In genomic region chr16:13448051-13448705, GRCm38 (mm10) we compare ENCODE assay signal across 8 mouse cellular contexts.
A peak's percentile ranks its signal among the peaks of the same experiment; 100 is the strongest.
DNase-seq lines count a peak whose midpoint lies in the region; ATAC-seq and TF ChIP-seq lines count a peak whose summit lies in the region.

No protein-coding gene starts in this region.

- H3K9me3 ChIP-seq in hindbrain, embryonic 13.5 days: no peaks in the 10 kb centered on the region
- no peaks in the 10 kb centered on the region for H3K9me3 ChIP-seq in liver, embryonic 13.5 days (replicated peaks)
- no peaks in the 10 kb centered on the region for H3K9me3 ChIP-seq in neural tube, embryonic 13.5 days

- H3K27ac ChIP-seq in left cerebral cortex, adult 2 months: peak overlapping the region; percentile 75
- H3K27ac ChIP-seq in hindbrain, embryonic 13.5 days: no peak overlapping the region
- H3K27ac ChIP-seq in liver, embryonic 13.5 days: peak overlapping the region; percentile 53
- no peak overlapping the region for H3K27ac ChIP-seq in neural tube, embryonic 13.5 days (replicated peaks)

- peak overlapping the region; percentile 78 for H3K4me3 ChIP-seq in left cerebral cortex, adult 2 months
- peak overlapping the region; percentile 71 for H3K4me3 ChIP-seq in hindbrain, embryonic 13.5 days
- H3K4me3 ChIP-seq in liver, embryonic 13.5 days (replicated peaks): peak overlapping the region; percentile 73
- peak overlapping the region; percentile 75 for H3K4me3 ChIP-seq in neural tube, embryonic 13.5 days

- under 1% methylated on average over 50 of the region's 52 CpGs for WGBS in hindbrain, embryonic 13.5 days
- WGBS in liver, embryonic 13.5 days (ENCODE audit: insufficient replicate concordance): under 1% methylated on average over 47 of the region's 52 CpGs
- under 1% methylated on average over 49 of the region's 52 CpGs for WGBS in neural tube, embryonic 13.5 days

- intact Hi-C loops in left cerebral cortex, adult 2 months (cut with DNase I): loop anchor here (5.0 kb wide), 4 partner anchors 69 to 179 kb away; no protein-coding TSS in a partner anchor

- DNase-seq in left cerebral cortex, adult 2 months (ENCODE audit: extremely low spot score in 1 of 2, low spot score in 2 of 2): peak; percentile 31 to 38
- no peak for DNase-seq in left cerebral cortex, adult 8-10 months (ENCODE audit: low spot score in 2 of 2)
- peak; percentile 50 for DNase-seq in cerebellum, adult 9-10 months
- DNase-seq in gastrocnemius, adult 8-10 months (ENCODE audit: low spot score in 2 of 2): peak; percentile 53 to 65
- DNase-seq in liver, embryonic 13.5 days: no peak
- DNase-seq in urinary bladder, postnatal 25 days (ENCODE audit: low spot score): peak; percentile 43

- H3K4me2 ChIP-seq in hindbrain, embryonic 13.5 days: peak overlapping the region; percentile 99
- H3K4me2 ChIP-seq in liver, embryonic 13.5 days: peak overlapping the region; percentile 99
- H3K4me2 ChIP-seq in neural tube, embryonic 13.5 days: peak overlapping the region; percentile 97

- TF ChIP-seq CTCF in left cerebral cortex, adult 2 months (IDR thresholded peaks at IDR 0.05): no peak

- peaks cover 67% of the 10 kb centered on the region for H3K27me3 ChIP-seq in hindbrain, embryonic 13.5 days
- H3K27me3 ChIP-seq in liver, embryonic 13.5 days: peaks cover 41% of the 10 kb centered on the region
- H3K27me3 ChIP-seq in neural tube, embryonic 13.5 days: peaks cover 71% of the 10 kb centered on the region

- peak; percentile 62 for ATAC-seq in hindbrain, embryonic 13.5 days (ENCODE audit: low FRiP score)
- ATAC-seq in liver, embryonic 13.5 days (ENCODE audit: low read depth): peak; percentile 32
- ATAC-seq in neural tube, embryonic 13.5 days (ENCODE audit: low read depth): peak; percentile 63

- no peaks in the 10 kb centered on the region for H3K36me3 ChIP-seq in hindbrain, embryonic 13.5 days
- no peaks in the 10 kb centered on the region for H3K36me3 ChIP-seq in liver, embryonic 13.5 days
- no peaks in the 10 kb centered on the region for H3K36me3 ChIP-seq in neural tube, embryonic 13.5 days

- peaks cover 28% of the 10 kb centered on the region for H3K4me1 ChIP-seq in hindbrain, embryonic 13.5 days (replicated peaks)
- H3K4me1 ChIP-seq in liver, embryonic 13.5 days (replicated peaks): peaks cover 54% of the 10 kb centered on the region
- H3K4me1 ChIP-seq in neural tube, embryonic 13.5 days (replicated peaks): peaks cover 31% of the 10 kb centered on the region

- H3K9ac ChIP-seq in hindbrain, embryonic 13.5 days: peak overlapping the region; percentile 86
- H3K9ac ChIP-seq in liver, embryonic 13.5 days: peak overlapping the region; percentile 76
- peak overlapping the region; percentile 85 for H3K9ac ChIP-seq in neural tube, embryonic 13.5 days

Comparison
In these comparisons a context has a peak if more than half of its experiments do, and no peak if none do; other contexts are left out.
1. DNase-seq: peak in left cerebral cortex, adult 2 months (2 of 2), cerebellum, adult 9-10 months (single experiment), gastrocnemius, adult 8-10 months (2 of 2) and urinary bladder, postnatal 25 days (single experiment); none in left cerebral cortex, adult 8-10 months (0 of 2) and liver, embryonic 13.5 days (single experiment).
2. H3K27ac ChIP-seq: peak in left cerebral cortex, adult 2 months (single experiment) and liver, embryonic 13.5 days (single experiment); none in hindbrain, embryonic 13.5 days (single experiment) and neural tube, embryonic 13.5 days (single experiment).
3. Peak in every context shown above with its lines, with median percentiles within 50 percentile points of each other: H3K4me3 ChIP-seq, ATAC-seq, H3K4me2 ChIP-seq and H3K9ac ChIP-seq.